In the genomic region with DNA sequence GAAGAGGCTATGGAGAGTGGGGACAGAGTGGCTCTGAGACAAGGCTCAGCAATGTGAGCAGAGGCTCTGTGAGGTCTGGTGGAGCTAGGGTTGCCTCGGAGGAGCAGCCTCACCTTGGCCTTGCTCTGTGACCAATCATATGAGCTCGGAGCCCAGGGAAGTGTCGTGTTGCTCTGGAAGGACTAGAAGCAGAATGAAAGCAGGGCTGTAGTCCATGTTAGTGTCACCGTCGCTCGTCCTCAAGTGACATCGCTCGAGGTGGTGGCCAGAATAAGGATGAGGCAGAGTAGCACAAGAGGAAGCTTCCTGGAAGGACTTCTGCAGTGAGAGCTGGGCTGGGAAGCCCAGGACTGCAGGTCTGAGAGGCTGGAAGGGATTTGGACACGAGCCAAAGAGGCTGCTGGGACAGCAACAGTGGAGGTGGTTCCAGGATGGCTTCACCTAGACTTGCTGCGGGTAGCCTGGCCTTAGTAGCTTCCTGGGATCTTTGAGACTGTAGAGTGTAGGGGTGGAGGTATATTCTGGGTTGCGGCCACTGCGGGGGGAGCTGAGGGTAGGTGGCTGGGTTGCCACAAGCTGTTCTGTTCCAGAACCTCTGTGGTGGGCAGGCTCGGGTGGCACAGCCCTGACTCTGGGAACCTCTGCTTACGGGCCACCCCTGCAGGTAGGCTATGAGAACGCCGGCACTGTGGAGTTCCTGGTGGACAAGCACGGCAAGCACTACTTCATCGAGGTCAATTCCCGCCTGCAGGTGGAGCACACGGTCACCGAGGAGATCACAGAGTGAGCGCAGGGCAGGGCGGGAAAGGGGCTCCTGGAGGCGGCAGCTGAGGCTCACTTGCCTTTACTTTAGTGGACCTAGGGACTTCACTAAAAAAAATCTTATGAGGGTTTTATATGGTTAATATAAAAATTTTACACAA, we compare ENCODE assay signal across 9 mouse cellular contexts. TPM values are rescaled to one million over a fixed set of nuclear protein-coding genes. Genes with fewer than 3 reads are reported as not detected.
DNase-seq lines count a peak whose midpoint lies in the region; ATAC-seq and TF ChIP-seq lines count a peak whose summit lies in the region.
"Had no signal": no experiment of that assay in that cellular context is flagged by ENCODE, and none has a peak within 500 bp of the region (broad histone marks: within the 10 kb centered on the region; RNA-seq: fewer than 3 reads in every experiment).

No protein-coding gene starts in this region.

- H3K79me2 ChIP-seq in heart, adult 2 months (replicated peaks; ENCODE audit: control insufficient read depth, insufficient read depth, low read length) = no peaks in the 10 kb centered on the region

- H3K9ac ChIP-seq in heart, adult 2 months (ENCODE audit: low read depth, low read length) = no peak overlapping the region
- peak overlapping the region; percentile 28; the same call in 1 of the 2 replicates for H3K9ac ChIP-seq in heart, embryonic 14.5 days (ENCODE audit: low read length)
- H3K9ac ChIP-seq: neural tube, embryonic 13.5 days had no signal

- no peaks in the 10 kb centered on the region for H3K27me3 ChIP-seq in heart, adult 2 months (ENCODE audit: control insufficient read depth, insufficient read depth, low read length)
- H3K27me3 ChIP-seq in heart, embryonic 14.5 days (ENCODE audit: control insufficient read depth, insufficient read depth, low read length) = no peaks in the 10 kb centered on the region
- H3K27me3 ChIP-seq: neural tube, embryonic 13.5 days had no signal

- intact Hi-C loops in heart, adult 2 months (cut with DNase I) = no loop called here
- intact Hi-C loops in gastrocnemius, postnatal 14 days (cut with DNase I; ENCODE audit: low total_unique reads) = no loop called here

- H3K4me3 ChIP-seq in heart, adult 2 months = no peak overlapping the region
- no peak overlapping the region for H3K4me3 ChIP-seq in heart, embryonic 14.5 days (ENCODE audit: control insufficient read depth in 1 of 2, insufficient read depth in 1 of 2, low read depth in 1 of 2, low read length in 2 of 2)
- H3K4me3 ChIP-seq: neural tube, embryonic 13.5 days had no signal

- DNase-seq in heart, adult 2 months = no peak
- no peak for DNase-seq in heart, adult 8-10 months (ENCODE audit: low spot score)
- DNase-seq in brain, adult 2 months (ENCODE audit: low read depth, low spot score) = peak; percentile 40
- DNase-seq in large intestine, adult 2 months (ENCODE audit: low read depth, low spot score) = peak; percentile 45
- peak; percentile 46 for DNase-seq in mesoderm, embryonic 11.5 days (ENCODE audit: low read depth, low spot score)
- DNase-seq in natural killer cell, adult 2 months (ENCODE audit: low spot score in 2 of 2) = no peak
- no peak for DNase-seq in gastrocnemius, postnatal 14 days

- TF ChIP-seq CTCF in heart, adult 2 months (IDR thresholded peaks at IDR 0.05) = peak; percentile 62

- H3K27ac ChIP-seq in heart, adult 2 months = no peak overlapping the region
- H3K27ac ChIP-seq in heart, embryonic 14.5 days (replicated peaks in 1 of 2; ENCODE audit: control insufficient read depth in 1 of 2, insufficient read depth in 1 of 2, low read depth in 2 of 2, low read length in 2 of 2) = no peak overlapping the region
- H3K27ac ChIP-seq: neural tube, embryonic 13.5 days had no signal

- TF ChIP-seq EP300 in heart, adult 2 months (IDR thresholded peaks at IDR 0.05; ENCODE audit: insufficient read depth, low read depth, low read length) = no peak

- H3K4me2 ChIP-seq in heart, embryonic 14.5 days (ENCODE audit: low read length) = peak overlapping the region; percentile 33; the same call in 1 of the 2 replicates
- H3K4me2 ChIP-seq: neural tube, embryonic 13.5 days had no signal

- no peaks in the 10 kb centered on the region for H3K36me3 ChIP-seq in heart, adult 2 months (ENCODE audit: control insufficient read depth, insufficient read depth, low read length)
- H3K36me3 ChIP-seq in heart, embryonic 14.5 days (ENCODE audit: control insufficient read depth, insufficient read depth, low read length) = no peaks in the 10 kb centered on the region
- H3K36me3 ChIP-seq: neural tube, embryonic 13.5 days had no signal

- H3K4me1 ChIP-seq in heart, adult 2 months (ENCODE audit: control insufficient read depth, insufficient read depth, low read length) = no peaks in the 10 kb centered on the region
- H3K4me1 ChIP-seq in heart, embryonic 14.5 days (ENCODE audit: control insufficient read depth in 2 of 2, insufficient read depth in 2 of 2, low read length in 2 of 2) = peaks cover 5 to 9% of the 10 kb centered on the region in 2 experiments; a peak in 2 of 4 replicates

- peak; percentile 59 for ATAC-seq in heart, embryonic 14.5 days (ENCODE audit: insufficient number of reproducible peaks, insufficient read depth, low FRiP score, low read depth)

- no peak for TF ChIP-seq POLR2A in heart, adult 2 months (IDR thresholded peaks at IDR 0.05; ENCODE audit: insufficient read depth, low read depth, low read length)

- H3K9me3 ChIP-seq in heart, embryonic 14.5 days (ENCODE audit: control insufficient read depth, low read length) = no peaks in the 10 kb centered on the region
- H3K9me3 ChIP-seq: neural tube, embryonic 13.5 days had no signal

- WGBS in heart, adult 2 months = 39% methylated on average over 24 of the region's 24 CpGs
- WGBS in heart, embryonic 14.5 days = 34% methylated on average over 24 of the region's 24 CpGs
- 31% methylated on average over 24 of the region's 24 CpGs for WGBS in large intestine, adult 2 months

RNA-seq across cellular contexts. Expression of a gene that starts 11.4 kb away (rescaled TPM):
- total RNA-seq in heart, adult 2 months (2021) = 1 to 10 TPM; 7.7 to 9.4 TPM
- 12.4 and 15.3 TPM in 2 replicates for polyA plus RNA-seq in heart, adult 2 months (2012; rRNA removed)
- 1 to 10 TPM; 5.7 to 7.8 (median 7.1) TPM for total RNA-seq in heart, adult 8-10 months (2022)
- polyA plus RNA-seq in heart, embryonic 14.5 days (2014; fragmentation: Nextera tagmentation; extraction: Ambion mirVana) = 5.1 and 6.1 TPM in 2 replicates
- 13.8 and 14.3 TPM in 2 replicates for polyA plus RNA-seq in large intestine, adult 2 months (2012; rRNA removed)
- 1 to 10 TPM; 2.3 to 3.2 TPM for total RNA-seq in gastrocnemius, postnatal 14 days (2021)

RNA-seq across cellular contexts. Expression of a gene that starts 21.4 kb away (rescaled TPM):
- total RNA-seq in heart, adult 2 months (2021) = 1 to 10 TPM; 7.1 to 8.7 TPM
- polyA plus RNA-seq in heart, adult 2 months (2012; rRNA removed) = 35.7 and 37.3 TPM in 2 replicates
- 1 to 10 TPM; 6.9 to 9.2 (median 8.0) TPM for total RNA-seq in heart, adult 8-10 months (2022)
- polyA plus RNA-seq in heart, embryonic 14.5 days (2014; fragmentation: Nextera tagmentation; extraction: Ambion mirVana) = 35.8 and 38.5 TPM in 2 replicates
- 94.0 and 102 TPM in 2 replicates for polyA plus RNA-seq in large intestine, adult 2 months (2012; rRNA removed)
- total RNA-seq in gastrocnemius, postnatal 14 days (2021) = 1 to 10 TPM; 5.8 to 7.1 TPM

Comparison
In these comparisons a context has a peak if more than half of its experiments do, and no peak if none do; other contexts are left out.
1. DNase-seq: peak in brain, adult 2 months (single experiment), large intestine, adult 2 months (single experiment) and mesoderm, embryonic 11.5 days (single experiment); none in heart, adult 2 months (0 of 2), heart, adult 8-10 months (single experiment), natural killer cell, adult 2 months (0 of 2) and gastrocnemius, postnatal 14 days (single experiment).